Mouse (Mus musculus): ENCODE data around the gene Stac3. TPM values are rescaled to one million over a fixed set of nuclear protein-coding genes. Genes with fewer than 3 reads are reported as not detected.
A peak's percentile ranks its signal among the peaks of the same experiment; 100 is the strongest.

Stac3 gene
- 0.21 and 0.34 TPM in 2 replicates for polyA plus RNA-seq (2014; fragmentation: Nextera tagmentation; extraction: Ambion mirVana)

DNA sequence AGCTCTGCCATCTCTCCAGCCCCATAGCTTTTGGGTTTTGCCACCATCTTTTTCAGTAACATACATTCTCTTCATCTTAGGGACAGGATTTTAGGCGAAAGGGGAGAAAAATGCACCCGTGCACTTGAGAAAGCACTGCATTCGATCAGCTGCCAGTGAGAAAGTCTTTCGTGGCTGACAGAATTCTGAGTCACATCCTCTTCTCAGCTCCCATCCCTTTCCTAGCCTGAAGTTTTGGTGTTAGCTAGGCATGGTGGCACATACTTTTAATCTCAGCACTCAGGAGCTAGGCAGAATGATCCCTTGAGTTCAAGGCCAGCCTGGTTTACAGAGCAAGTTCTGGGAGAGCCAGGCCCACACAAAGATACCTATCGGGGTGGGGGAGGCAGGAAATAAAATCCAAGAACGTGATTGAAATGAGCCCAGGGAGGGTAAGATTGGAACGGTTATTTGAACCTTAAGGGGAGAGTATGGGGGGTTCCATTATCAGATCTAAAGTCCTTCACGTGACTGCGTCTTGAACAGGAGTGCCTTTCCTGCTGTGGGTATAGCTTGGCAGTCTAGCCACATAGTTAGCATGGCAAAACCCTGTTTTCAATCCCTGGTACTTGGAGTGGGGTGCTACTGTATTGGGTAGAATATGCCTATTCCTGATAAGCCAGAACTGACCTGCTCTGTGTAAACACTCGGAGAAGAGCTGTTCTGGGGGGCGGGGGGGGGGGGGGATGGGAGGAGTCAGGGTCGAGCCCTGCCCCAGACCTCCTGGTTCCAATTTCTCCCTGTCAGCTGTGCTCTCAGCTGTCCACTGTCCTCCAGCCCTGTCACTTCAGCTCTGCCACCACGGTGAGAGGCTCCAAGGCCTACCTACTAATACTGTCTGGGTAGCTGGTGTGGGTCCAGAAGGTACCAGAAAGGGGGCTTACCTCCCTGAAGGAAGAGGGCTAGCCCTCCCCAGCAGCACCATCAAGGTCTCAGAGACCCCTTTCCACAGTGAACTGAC lies at the start of gene Stac3:
TSS of gene Stac3 (plus strand) at position 793 of the 1,000 bp plus-strand sequence.
- Histone ChIP-seq H3K4me2 (ENCODE audit: low read depth, severe bottlenecking) (no peak within 1 kb of the TSS), H3K36me3 (ENCODE audit: control insufficient read depth, insufficient read depth, low read length) (peaks cover 11% of the 10 kb centered on the region; the same call in 1 of the 2 replicates), H3K27me3 (ENCODE audit: control insufficient read depth, insufficient read depth, low read length) (no peaks in the 10 kb centered on the region), H3K27ac (replicated peaks; ENCODE audit: low read depth, low read length) (no peak within 1 kb of the TSS), H3K9me3 (ENCODE audit: control insufficient read depth, low read length) (no peaks in the 10 kb centered on the region), H3K4me3 (ENCODE audit: low read depth, low read length) (no peak within 1 kb of the TSS), H3K4me1 (ENCODE audit: control insufficient read depth, insufficient read depth, low read length) (no peaks in the 10 kb centered on the region), H3K9ac (ENCODE audit: low read length) (0 out of 2 replicates have a peak within 1 kb of the TSS, but pooled peaks have one; percentile 17)
- DNase-seq (ENCODE audit: low spot score) (no peak), ATAC-seq (ENCODE audit: insufficient number of reproducible peaks, low FRiP score, low TSS enrichment, low read depth) (no peak)
- WGBS, result 73% methylated on average over 12 of the region's 13 CpGs

DNA sequence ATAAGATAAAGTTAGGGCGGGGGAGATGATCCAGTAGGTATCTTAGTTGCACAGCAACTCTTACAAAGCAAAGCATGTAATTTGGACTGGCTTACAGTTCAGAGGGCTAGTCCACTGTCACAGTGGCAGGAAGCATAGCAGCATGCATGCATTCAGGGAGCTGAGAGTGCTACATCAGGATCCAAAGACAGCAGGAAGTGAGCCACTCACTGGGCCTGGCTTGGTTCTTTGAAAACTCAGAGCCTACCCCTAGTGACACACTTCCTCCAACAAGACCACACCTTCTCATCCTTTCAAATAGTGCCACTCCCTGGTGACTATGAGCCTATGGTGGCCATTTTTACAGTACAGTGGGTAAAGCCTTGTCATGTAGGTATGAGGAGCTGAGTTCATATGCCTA lies 47.8 kb upstream of the Stac3 start:
- no peak for ATAC-seq (ENCODE audit: insufficient number of reproducible peaks, low FRiP score, low TSS enrichment, low read depth)
- no peaks in the 10 kb centered on the region for H3K27me3 ChIP-seq (ENCODE audit: control insufficient read depth, insufficient read depth, low read length)
- no peak overlapping the region for H3K27ac ChIP-seq (replicated peaks; ENCODE audit: low read depth, low read length)
- no peak overlapping the region for H3K4me3 ChIP-seq (ENCODE audit: low read depth, low read length)
- H3K9me3 ChIP-seq (ENCODE audit: control insufficient read depth, low read length), result no peaks in the 10 kb centered on the region
- H3K4me1 ChIP-seq (ENCODE audit: control insufficient read depth, insufficient read depth, low read length), result no peaks in the 10 kb centered on the region
- H3K9ac ChIP-seq (ENCODE audit: low read length), result no peak overlapping the region
- no peak for DNase-seq (ENCODE audit: low spot score)
- 96% methylated on average over 1 of the region's 1 CpGs for WGBS
- peaks cover 9% of the 10 kb centered on the region; the same call in 1 of the 2 replicates for H3K36me3 ChIP-seq (ENCODE audit: control insufficient read depth, insufficient read depth, low read length)
- no peak overlapping the region for H3K4me2 ChIP-seq (ENCODE audit: low read depth, severe bottlenecking)

DNA sequence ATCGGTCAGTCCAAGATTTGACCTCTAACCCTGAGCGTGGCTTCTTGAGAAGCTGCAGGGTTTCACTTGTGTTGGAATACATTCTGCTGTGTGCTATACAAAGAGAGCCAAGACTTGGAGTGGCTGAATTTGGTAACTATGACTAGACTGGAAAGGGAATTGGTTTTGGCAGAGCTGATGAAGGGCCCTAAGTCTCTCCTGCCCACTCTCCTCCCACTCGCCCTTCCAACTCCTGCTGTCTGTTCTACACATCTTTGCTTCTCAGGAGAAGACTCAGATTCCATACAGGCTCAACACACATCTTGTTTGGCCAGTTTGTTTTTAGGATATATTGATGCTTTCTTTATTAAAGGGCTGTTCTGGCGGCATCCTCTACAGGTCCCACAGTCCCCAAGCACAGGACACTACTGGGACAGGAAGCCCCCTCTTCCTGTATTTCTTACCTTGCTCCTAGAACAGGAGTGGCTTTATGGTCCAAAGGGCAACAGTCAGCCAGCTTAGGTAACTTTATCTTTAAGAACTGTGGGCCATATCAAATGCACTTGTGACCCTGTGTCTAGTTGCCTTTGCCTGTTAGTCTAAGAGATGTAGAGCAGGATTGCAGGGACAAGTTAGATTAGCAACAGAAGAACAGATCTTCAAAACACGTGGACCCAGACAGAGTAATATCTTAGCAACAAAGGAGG lies 38.9 kb upstream of the Stac3 start:
- Histone ChIP-seq H3K9ac (ENCODE audit: low read length) (no peak overlapping the region), H3K4me3 (ENCODE audit: low read depth, low read length) (no peak overlapping the region), H3K27me3 (ENCODE audit: control insufficient read depth, insufficient read depth, low read length) (no peaks in the 10 kb centered on the region), H3K27ac (replicated peaks; ENCODE audit: low read depth, low read length) (no peak overlapping the region), H3K9me3 (ENCODE audit: control insufficient read depth, low read length) (no peaks in the 10 kb centered on the region), H3K4me2 (ENCODE audit: low read depth, severe bottlenecking) (no peak overlapping the region), H3K4me1 (ENCODE audit: control insufficient read depth, insufficient read depth, low read length) (no peaks in the 10 kb centered on the region), H3K36me3 (ENCODE audit: control insufficient read depth, insufficient read depth, low read length) (peaks cover 8% of the 10 kb centered on the region; the same call in 1 of the 2 replicates)
- no peak for ATAC-seq (ENCODE audit: insufficient number of reproducible peaks, low FRiP score, low TSS enrichment, low read depth)
- DNase-seq (ENCODE audit: low spot score), result no peak
- WGBS, result 93% methylated on average over 5 of the region's 5 CpGs

DNA sequence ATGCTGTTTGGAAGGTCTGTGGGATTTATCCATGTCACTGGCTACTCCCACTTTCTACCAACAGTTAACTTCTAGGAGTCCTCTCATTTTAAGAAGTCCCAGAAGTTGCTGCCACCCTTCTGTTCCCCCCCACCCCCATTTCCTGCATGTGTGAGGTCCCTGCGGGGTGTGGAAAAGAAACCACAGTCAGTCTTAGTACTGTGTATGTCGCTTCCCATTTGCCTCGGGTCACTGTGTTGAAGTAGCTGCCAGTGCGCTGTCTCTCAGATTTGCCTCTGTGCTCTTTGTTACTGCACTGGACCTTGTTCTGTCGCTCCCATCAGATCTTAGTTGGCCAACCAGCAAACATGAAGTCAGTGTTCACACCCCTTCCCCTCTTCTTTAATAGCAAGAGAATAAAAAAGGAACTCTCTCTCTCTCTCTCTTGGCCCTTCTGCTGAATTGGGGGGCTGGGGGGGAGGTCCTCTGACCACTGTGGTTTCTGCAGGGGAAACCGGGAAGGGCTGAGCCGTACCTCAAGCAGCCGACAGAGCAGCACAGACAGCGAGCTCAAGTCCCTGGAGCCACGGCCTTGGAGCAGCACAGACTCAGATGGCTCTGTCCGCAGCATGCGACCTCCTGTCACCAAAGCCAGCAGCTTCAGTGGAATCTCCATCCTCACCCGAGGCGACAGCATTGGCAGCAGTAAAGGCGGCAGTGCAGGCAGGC lies 30.1 kb upstream of the Stac3 start:
- DNase-seq (ENCODE audit: low spot score), result peak; percentile 26
- WGBS, result 64% methylated on average over 15 of the region's 15 CpGs
- no peak overlapping the region for H3K4me3 ChIP-seq (ENCODE audit: low read depth, low read length)
- no peak overlapping the region for H3K27ac ChIP-seq (replicated peaks; ENCODE audit: low read depth, low read length)
- 0 out of 2 replicates have a peak overlapping the region, but pooled peaks have one; percentile 7 for H3K9ac ChIP-seq (ENCODE audit: low read length)
- H3K4me1 ChIP-seq (ENCODE audit: control insufficient read depth, insufficient read depth, low read length), result peaks cover 9% of the 10 kb centered on the region
- H3K4me2 ChIP-seq (ENCODE audit: low read depth, severe bottlenecking), result no peak overlapping the region
- peaks cover 2% of the 10 kb centered on the region; the same call in 1 of the 2 replicates for H3K36me3 ChIP-seq (ENCODE audit: control insufficient read depth, insufficient read depth, low read length)
- H3K9me3 ChIP-seq (ENCODE audit: control insufficient read depth, low read length), result no peaks in the 10 kb centered on the region
- no peak for ATAC-seq (ENCODE audit: insufficient number of reproducible peaks, low FRiP score, low TSS enrichment, low read depth)
- H3K27me3 ChIP-seq (ENCODE audit: control insufficient read depth, insufficient read depth, low read length), result no peaks in the 10 kb centered on the region

DNA sequence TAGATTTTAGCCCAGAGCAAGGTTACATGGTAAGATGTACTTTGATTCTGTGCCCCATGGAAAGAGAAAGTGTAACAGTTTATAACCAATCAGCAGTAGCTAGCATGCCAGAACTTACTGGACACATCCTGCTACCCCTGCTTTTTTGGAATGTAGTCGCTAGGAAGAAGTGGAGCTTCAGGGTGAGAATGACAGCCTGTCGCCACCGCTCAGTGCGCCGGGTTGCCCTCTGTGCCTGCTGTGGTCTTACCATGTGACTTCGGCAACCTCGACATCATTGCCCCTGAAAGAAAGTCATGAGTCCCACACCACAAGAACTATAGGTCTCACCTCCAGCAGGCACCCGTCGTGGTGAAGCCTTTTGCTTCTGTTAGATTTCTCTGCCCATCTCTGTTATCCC lies 28.8 kb upstream of the Stac3 start:
- H3K9ac ChIP-seq (ENCODE audit: low read length), result no peak overlapping the region
- DNase-seq (ENCODE audit: low spot score) (no peak), ATAC-seq (ENCODE audit: insufficient number of reproducible peaks, low FRiP score, low TSS enrichment, low read depth) (no peak)
- H3K27ac ChIP-seq (replicated peaks; ENCODE audit: low read depth, low read length), result no peak overlapping the region
- no peak overlapping the region for H3K4me2 ChIP-seq (ENCODE audit: low read depth, severe bottlenecking)
- peaks cover 4% of the 10 kb centered on the region; the same call in 1 of the 2 replicates for H3K36me3 ChIP-seq (ENCODE audit: control insufficient read depth, insufficient read depth, low read length)
- no peak overlapping the region for H3K4me3 ChIP-seq (ENCODE audit: low read depth, low read length)
- H3K27me3 ChIP-seq (ENCODE audit: control insufficient read depth, insufficient read depth, low read length), result no peaks in the 10 kb centered on the region
- peaks cover 9% of the 10 kb centered on the region for H3K4me1 ChIP-seq (ENCODE audit: control insufficient read depth, insufficient read depth, low read length)
- 82% methylated on average over 9 of the region's 9 CpGs for WGBS
- H3K9me3 ChIP-seq (ENCODE audit: control insufficient read depth, low read length), result no peaks in the 10 kb centered on the region

DNA sequence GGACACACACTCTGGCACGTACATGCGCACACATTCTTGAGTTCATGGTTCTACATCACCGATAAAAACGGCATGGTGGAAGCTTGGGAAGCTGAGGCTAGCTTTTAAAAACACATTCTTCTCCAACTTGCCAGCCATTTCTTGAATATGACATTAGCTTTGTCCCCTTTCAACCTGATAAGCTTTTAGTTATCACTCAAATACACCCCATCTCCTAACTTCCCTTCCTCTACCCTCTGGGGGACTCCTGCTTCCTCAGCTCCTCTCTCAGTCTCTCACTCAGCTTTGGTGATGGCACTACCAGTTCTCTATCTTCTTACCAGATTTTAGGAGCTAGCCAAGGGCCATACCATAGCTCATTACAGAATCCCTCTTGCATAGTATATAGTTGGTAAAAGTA lies 26.3 kb upstream of the Stac3 start:
- peaks cover 4% of the 10 kb centered on the region; the same call in 1 of the 2 replicates for H3K36me3 ChIP-seq (ENCODE audit: control insufficient read depth, insufficient read depth, low read length)
- WGBS, result 95% methylated on average over 4 of the region's 4 CpGs
- no peak overlapping the region for H3K4me2 ChIP-seq (ENCODE audit: low read depth, severe bottlenecking)
- peaks cover 9% of the 10 kb centered on the region for H3K4me1 ChIP-seq (ENCODE audit: control insufficient read depth, insufficient read depth, low read length)
- no peak overlapping the region for H3K27ac ChIP-seq (replicated peaks; ENCODE audit: low read depth, low read length)
- no peak overlapping the region for H3K9ac ChIP-seq (ENCODE audit: low read length)
- H3K9me3 ChIP-seq (ENCODE audit: control insufficient read depth, low read length), result no peaks in the 10 kb centered on the region
- no peaks in the 10 kb centered on the region for H3K27me3 ChIP-seq (ENCODE audit: control insufficient read depth, insufficient read depth, low read length)
- H3K4me3 ChIP-seq (ENCODE audit: low read depth, low read length), result no peak overlapping the region
- no peak for DNase-seq (ENCODE audit: low spot score)
- no peak for ATAC-seq (ENCODE audit: insufficient number of reproducible peaks, low FRiP score, low TSS enrichment, low read depth)

DNA sequence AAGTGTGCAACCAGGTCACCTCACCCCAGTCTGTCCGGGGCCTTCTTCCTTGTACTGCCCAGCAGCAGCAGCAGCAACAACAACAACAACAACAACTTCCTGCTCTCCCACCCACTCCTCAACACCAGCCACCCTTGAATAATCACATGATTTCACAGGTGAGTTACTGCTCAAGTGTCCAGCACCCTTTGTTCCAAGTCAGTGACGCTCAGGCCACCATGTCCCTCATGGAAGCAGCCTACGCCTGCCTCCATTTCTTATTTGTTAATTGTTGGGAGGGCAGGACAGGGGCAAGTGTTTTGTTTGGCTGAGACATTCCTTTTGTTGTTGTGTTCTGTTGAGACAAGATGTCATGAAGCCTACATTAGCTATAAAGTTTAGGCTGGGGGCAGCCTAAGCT lies 24.9 kb upstream of the Stac3 start:
- H3K4me3 ChIP-seq (ENCODE audit: low read depth, low read length), result no peak overlapping the region
- H3K27ac ChIP-seq (replicated peaks; ENCODE audit: low read depth, low read length), result no peak overlapping the region
- ATAC-seq (ENCODE audit: insufficient number of reproducible peaks, low FRiP score, low TSS enrichment, low read depth) (no peak), DNase-seq (ENCODE audit: low spot score) (no peak)
- 92% methylated on average over 3 of the region's 3 CpGs for WGBS
- no peak overlapping the region for H3K9ac ChIP-seq (ENCODE audit: low read length)
- no peaks in the 10 kb centered on the region for H3K9me3 ChIP-seq (ENCODE audit: control insufficient read depth, low read length)
- H3K4me2 ChIP-seq (ENCODE audit: low read depth, severe bottlenecking), result no peak overlapping the region
- peaks cover 2% of the 10 kb centered on the region; the same call in 1 of the 2 replicates for H3K4me1 ChIP-seq (ENCODE audit: control insufficient read depth, insufficient read depth, low read length)
- peaks cover 4% of the 10 kb centered on the region; the same call in 1 of the 2 replicates for H3K36me3 ChIP-seq (ENCODE audit: control insufficient read depth, insufficient read depth, low read length)
- no peaks in the 10 kb centered on the region for H3K27me3 ChIP-seq (ENCODE audit: control insufficient read depth, insufficient read depth, low read length)

DNA sequence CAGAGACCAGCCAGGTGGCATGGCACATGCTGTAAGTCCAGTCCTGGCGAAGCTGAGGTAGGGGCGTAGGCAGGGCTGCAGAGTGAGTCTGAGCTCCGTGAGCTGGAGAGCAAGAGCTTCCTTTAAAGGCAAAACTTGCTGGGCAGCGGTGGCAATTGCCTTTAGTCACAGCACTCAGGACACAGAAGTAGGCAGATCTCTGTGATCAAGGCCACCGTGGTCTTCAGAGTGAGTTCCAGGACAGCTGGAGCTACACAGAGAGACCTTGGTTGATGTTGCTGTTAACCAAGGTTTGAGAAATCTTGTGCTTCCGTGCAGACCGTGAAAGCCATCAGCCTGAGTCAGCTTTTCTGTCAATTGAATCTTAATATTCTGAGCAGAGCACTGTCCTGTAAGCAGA lies 24.2 kb upstream of the Stac3 start:
- H3K4me3 ChIP-seq (ENCODE audit: low read depth, low read length), result no peak overlapping the region
- no peak overlapping the region for H3K27ac ChIP-seq (replicated peaks; ENCODE audit: low read depth, low read length)
- 84% methylated on average over 7 of the region's 7 CpGs for WGBS
- H3K4me1 ChIP-seq (ENCODE audit: control insufficient read depth, insufficient read depth, low read length), result no peaks in the 10 kb centered on the region
- H3K27me3 ChIP-seq (ENCODE audit: control insufficient read depth, insufficient read depth, low read length), result no peaks in the 10 kb centered on the region
- H3K4me2 ChIP-seq (ENCODE audit: low read depth, severe bottlenecking), result no peak overlapping the region
- no peaks in the 10 kb centered on the region for H3K9me3 ChIP-seq (ENCODE audit: control insufficient read depth, low read length)
- DNase-seq (ENCODE audit: low spot score) (no peak), ATAC-seq (ENCODE audit: insufficient number of reproducible peaks, low FRiP score, low TSS enrichment, low read depth) (no peak)
- no peak overlapping the region for H3K9ac ChIP-seq (ENCODE audit: low read length)
- H3K36me3 ChIP-seq (ENCODE audit: control insufficient read depth, insufficient read depth, low read length), result peaks cover 2% of the 10 kb centered on the region; the same call in 1 of the 2 replicates
